Mouse (Mus musculus) liver, adult 2 months (tissue): ENCODE data around the gene Olfr961. TPM values are rescaled to one million over a fixed set of nuclear protein-coding genes. Genes with fewer than 3 reads are reported as not detected.

ENCODE experiments used
- DNase-seq: peaks from one replicate; pipeline ENCODE4 v3.0.0-alpha.2; 2011; ENCODE audit warnings: low read depth, low spot score; ENCODE audit errors: extremely low read depth
- H3K27ac ChIP-seq: fragments of 200-500 bp; replicated peaks from 2 replicates; pipeline ENCODE4 v1.5.1; 2012; ENCODE audit warnings: low read depth, mild to moderate bottlenecking, control low read depth, inconsistent platforms, low read length; ENCODE audit not compliant: insufficient read depth
- H3K27me3 ChIP-seq: fragments of 200-500 bp; 2 replicates; pipeline ENCODE4 v1.6.1; 2012; ENCODE audit warnings: mild to moderate bottlenecking, moderate library complexity, low read length, inconsistent platforms; ENCODE audit not compliant: control insufficient read depth, insufficient read depth
- H3K36me3 ChIP-seq: fragments of 200-500 bp; 2 replicates; pipeline ENCODE4 v1.6.1; 2012; ENCODE audit warnings: low read length, inconsistent platforms; ENCODE audit not compliant: control insufficient read depth, insufficient read depth
- H3K4me1 ChIP-seq: fragments of 200-500 bp; 2 replicates; pipeline ENCODE4 v1.6.1; 2011; ENCODE audit warnings: low read length; ENCODE audit not compliant: control insufficient read depth, insufficient read depth
- H3K4me3 ChIP-seq: fragments of 200-500 bp; 2 replicates; pipeline ENCODE4 v1.5.1; 2011; ENCODE audit warnings: low read depth, mild to moderate bottlenecking, control low read depth, low read length, moderate library complexity; ENCODE audit not compliant: insufficient read depth
- H3K79me2 ChIP-seq: fragments of 200-500 bp; 2 replicates; pipeline ENCODE4 v1.6.1; 2012; ENCODE audit warnings: inconsistent platforms, mild to moderate bottlenecking, low read length, moderate library complexity; ENCODE audit not compliant: control insufficient read depth, insufficient read depth
- H3K9ac ChIP-seq: fragments of 200-500 bp; 2 replicates; pipeline ENCODE4 v1.6.1; 2012; ENCODE audit warnings: low read depth, mild to moderate bottlenecking, control low read depth, inconsistent platforms, low read length
- CTCF ChIP-seq: fragments of 200-500 bp; IDR thresholded peaks from 2 replicates; pipeline ENCODE4 v1.5.1; 2011; ENCODE audit warnings: low read depth, low read length, control low read depth
- POLR2A ChIP-seq: fragments of 200-500 bp; IDR thresholded peaks from 2 replicates; pipeline ENCODE4 v1.6.1; 2011; ENCODE audit warnings: low read length, control low read depth; ENCODE audit not compliant: insufficient read depth; ENCODE audit errors: extremely low read depth
- WGBS: fragments of 180-500 bp; shearing (Covaris S2); methylation state at CpG from one replicate; pipeline ENCODE4 v1.1.7; 2018; 5-methylcytosine and 5-hydroxymethylcytosine counted together
- polyA plus RNA-seq: library from polyadenylated mRNA; depleted of rRNA; stranded (reverse); fragments of >200 nt; gene quantifications from 2 replicates; pipeline ENCODE4 v1.2.3, GENCODE M21; 2012; rRNA removed
- total RNA-seq: library from RNA; depleted of rRNA; stranded (reverse); fragments of >200 nt; gene quantifications from 2 replicates; pipeline ENCODE4 v1.2.3, GENCODE M21; 2014; rRNA removed

The Olfr961 gene
- total and polyA plus RNA-seq, 2 experiments: not detected

GRCm38 (mm10) chr9:39679280-39679679, 34.4 kb downstream of the Olfr961 start:
- Histone ChIP-seq H3K27ac (no peak overlapping the region), H3K9ac (no peak overlapping the region), H3K4me1 (no peaks in the 10 kb centered on the region), H3K27me3 (no peaks in the 10 kb centered on the region), H3K36me3 (no peaks in the 10 kb centered on the region), H3K4me3 (no peak overlapping the region), H3K79me2 (no peaks in the 10 kb centered on the region)
- 62% methylated on average over 2 of the region's 2 CpGs for WGBS
- TF ChIP-seq POLR2A: no peak
- no peak for TF ChIP-seq CTCF
- DNase-seq: no peak

Other genes starting within 250 kb of the Olfr961 start
- gene Olfr952, start 217.9 kb upstream of the Olfr961 start, total RNA-seq: not detected in 2 replicates
- not detected in 2 replicates for gene Olfr952, start 217.9 kb upstream of the Olfr961 start, polyA plus RNA-seq
- not detected in 2 replicates for gene Olfr954, start 188.4 kb upstream of the Olfr961 start, total RNA-seq
- not detected in 2 replicates for gene Olfr954, start 188.4 kb upstream of the Olfr961 start, polyA plus RNA-seq
- not detected in 2 replicates for gene Olfr955, start 173.1 kb upstream of the Olfr961 start, total RNA-seq
- gene Olfr955, start 173.1 kb upstream of the Olfr961 start, polyA plus RNA-seq: not detected in 2 replicates
- not detected in 2 replicates for gene Olfr44, start 151.1 kb upstream of the Olfr961 start, total RNA-seq
- not detected in 2 replicates for gene Olfr44, start 151.1 kb upstream of the Olfr961 start, polyA plus RNA-seq
- not detected in 2 replicates for gene Olfr957, start 129.3 kb upstream of the Olfr961 start, total RNA-seq
- not detected in 2 replicates for gene Olfr957, start 129.3 kb upstream of the Olfr961 start, polyA plus RNA-seq
- gene Olfr958, start 91.0 kb upstream of the Olfr961 start, total RNA-seq: not detected in 2 replicates
- gene Olfr958, start 91.0 kb upstream of the Olfr961 start, polyA plus RNA-seq: not detected in 2 replicates
- gene Olfr959, start 69.5 kb upstream of the Olfr961 start, total RNA-seq: not detected in 2 replicates
- not detected in 2 replicates for gene Olfr959, start 69.5 kb upstream of the Olfr961 start, polyA plus RNA-seq
- 0.07 and 0.09 TPM in 2 replicates for gene AW551984, start 40.7 kb upstream of the Olfr961 start, total RNA-seq
- 0.01 and 0.13 TPM in 2 replicates for gene AW551984, start 40.7 kb upstream of the Olfr961 start, polyA plus RNA-seq
- gene Olfr148, start 34.4 kb upstream of the Olfr961 start, total RNA-seq: not detected in 2 replicates
- gene Olfr148, start 34.4 kb upstream of the Olfr961 start, polyA plus RNA-seq: not detected in 2 replicates
- gene Olfr960, start 23.7 kb upstream of the Olfr961 start, total RNA-seq: not detected in 2 replicates
- gene Olfr960, start 23.7 kb upstream of the Olfr961 start, polyA plus RNA-seq: not detected in 2 replicates
- gene Olfr963, start 22.1 kb downstream of the Olfr961 start, total RNA-seq: not detected in 2 replicates
- not detected in 2 replicates for gene Olfr963, start 22.1 kb downstream of the Olfr961 start, polyA plus RNA-seq
- not detected in 2 replicates for gene Olfr149, start 62.0 kb downstream of the Olfr961 start, total RNA-seq
- gene Olfr149, start 62.0 kb downstream of the Olfr961 start, polyA plus RNA-seq: not detected in 2 replicates
- gene Olfr965, start 66.3 kb downstream of the Olfr961 start, total RNA-seq: not detected in 2 replicates
- gene Olfr965, start 66.3 kb downstream of the Olfr961 start, polyA plus RNA-seq: not detected in 2 replicates
- not detected in 2 replicates for gene Olfr150, start 85.9 kb downstream of the Olfr961 start, total RNA-seq
- not detected in 2 replicates for gene Olfr150, start 85.9 kb downstream of the Olfr961 start, polyA plus RNA-seq
- not detected in 2 replicates for gene Olfr967, start 101.2 kb downstream of the Olfr961 start, total RNA-seq
- not detected in 2 replicates for gene Olfr967, start 101.2 kb downstream of the Olfr961 start, polyA plus RNA-seq
- not detected in 2 replicates for gene Olfr968, start 138.2 kb downstream of the Olfr961 start, total RNA-seq
- gene Olfr968, start 138.2 kb downstream of the Olfr961 start, polyA plus RNA-seq: not detected in 2 replicates
- not detected in 2 replicates for gene Olfr969, start 145.9 kb downstream of the Olfr961 start, total RNA-seq
- gene Olfr969, start 145.9 kb downstream of the Olfr961 start, polyA plus RNA-seq: not detected in 2 replicates
- not detected in 2 replicates for gene Olfr970, start 163.8 kb downstream of the Olfr961 start, total RNA-seq
- gene Olfr970, start 163.8 kb downstream of the Olfr961 start, polyA plus RNA-seq: not detected in 2 replicates
- gene Olfr971, start 191.8 kb downstream of the Olfr961 start, total RNA-seq: not detected in 2 replicates
- gene Olfr971, start 191.8 kb downstream of the Olfr961 start, polyA plus RNA-seq: not detected in 2 replicates
- not detected in 2 replicates for gene Olfr972, start 221.3 kb downstream of the Olfr961 start, total RNA-seq
- not detected in 2 replicates for gene Olfr972, start 221.3 kb downstream of the Olfr961 start, polyA plus RNA-seq